In genomic region chr2:28639794-28640193, GRCm38 (mm10) we compare ENCODE assay signal across 8 mouse cellular contexts. TPM values are rescaled to one million over a fixed set of nuclear protein-coding genes. Genes with fewer than 3 reads are reported as not detected.
DNase-seq lines count a peak whose midpoint lies in the region; ATAC-seq and TF ChIP-seq lines count a peak whose summit lies in the region.
"Had no signal": no experiment of that assay in that cellular context is flagged by ENCODE, and none has a peak within 500 bp of the region (broad histone marks: within the 10 kb centered on the region; RNA-seq: fewer than 3 reads in every experiment).

No protein-coding gene starts in this region.

- no peak overlapping the region for H3K9ac ChIP-seq in MEL (ENCODE audit: control insufficient read depth, low read depth, low read length, poor library complexity, severe bottlenecking)

- no peak overlapping the region for H3K4me3 ChIP-seq in MEL (ENCODE audit: control insufficient read depth in 1 of 2, insufficient read depth in 1 of 2, low read depth in 2 of 2, low read length in 2 of 2)

- H3K79me2 ChIP-seq in MEL (ENCODE audit: control insufficient read depth, insufficient read depth, low read length, poor library complexity) = peaks cover 23% of the 10 kb centered on the region

- no peaks in the 10 kb centered on the region for H3K27me3 ChIP-seq in MEL (ENCODE audit: control insufficient read depth in 1 of 2, insufficient read depth in 2 of 2, low read length in 2 of 2)

- peaks cover 0 to 13% of the 10 kb centered on the region in 2 experiments; a peak in 2 of 4 replicates for H3K36me3 ChIP-seq in MEL (ENCODE audit: control insufficient read depth in 1 of 2, insufficient read depth in 2 of 2, low read length in 2 of 2)

- TF ChIP-seq CTCF in MEL (IDR thresholded peaks at IDR 0.05 in 2 of 3, conservative IDR thresholded peaks at IDR 0.05 in 1 of 3; ENCODE audit: control insufficient read depth in 1 of 3, insufficient read depth in 1 of 3, low read depth in 2 of 3, low read length in 3 of 3, poor library complexity in 1 of 3, severe bottlenecking in 1 of 3) = peak; percentile 71 to 80 (median 77)

- no peak overlapping the region for H3K27ac ChIP-seq in MEL (ENCODE audit: control insufficient read depth, low read depth, low read length)

- H3K4me1 ChIP-seq in MEL (ENCODE audit: control insufficient read depth in 1 of 2, insufficient read depth in 2 of 2, low read length in 2 of 2) = peaks cover 6% of the 10 kb centered on the region in 2 experiments

- no peak for TF ChIP-seq EP300 in MEL (IDR thresholded peaks at IDR 0.05; ENCODE audit: low read depth in 1 of 2, low read length in 2 of 2)

- peak; percentile 48 for DNase-seq in kidney, postnatal 10 days
- no peak for DNase-seq in kidney, adult 18-20 months
- DNase-seq in CD8-positive naive resting alpha-beta T cell, adult 2 months (ENCODE audit: low read depth in 2 of 2, low spot score in 2 of 2) = peak; percentile 13 to 27
- peak; percentile 86 for DNase-seq in MEL (ENCODE audit: low read depth, low spot score)
- DNase-seq in embryo, embryonic 10.5 days (ENCODE audit: low spot score) = peak; percentile 57
- peak; percentile 36 for DNase-seq in retina, postnatal 1 day

- TF ChIP-seq RAD21 in MEL (IDR thresholded peaks at IDR 0.05; ENCODE audit: low read depth, low read length) = peak; percentile 46

- TF ChIP-seq POLR2A in MEL (IDR thresholded peaks at IDR 0.05; ENCODE audit: control insufficient read depth in 1 of 2, insufficient read depth in 1 of 2, low read depth in 1 of 2, low read length in 2 of 2, poor library complexity in 1 of 2) = no peak

- H3K9me3 ChIP-seq in MEL (replicated peaks; ENCODE audit: insufficient read depth, low read length) = no peaks in the 10 kb centered on the region

- ATAC-seq in inflammation-experienced regulatory T-cells, adult 6 months = no peak

TF ChIP-seq in MEL, 35 proteins besides CTCF, POLR2A, EP300 and RAD21:
- no peak for TF ChIP-seq MXI1 (IDR thresholded peaks at IDR 0.05; ENCODE audit: low read depth, low read length)
- TF ChIP-seq TBP (IDR thresholded peaks at IDR 0.05; ENCODE audit: low read depth, low read length) = 0 out of 2 replicates have a peak, but pooled peaks have one; percentile 18
- TF ChIP-seq USF2 (IDR thresholded peaks at IDR 0.05; ENCODE audit: borderline replicate concordance in 1 of 2, insufficient read depth in 1 of 2, low read depth in 1 of 2, low read length in 2 of 2) = no peak
- TF ChIP-seq ELF1 (IDR thresholded peaks at IDR 0.05; ENCODE audit: low read depth, low read length) = no peak
- TF ChIP-seq NRF1 (IDR thresholded peaks at IDR 0.05; ENCODE audit: insufficient read depth, low read depth, low read length, poor library complexity, severe bottlenecking) = no peak
- no peak for TF ChIP-seq E2F4 (IDR thresholded peaks at IDR 0.05; ENCODE audit: borderline replicate concordance, low read depth, low read length)
- TF ChIP-seq HCFC1 (IDR thresholded peaks at IDR 0.05; ENCODE audit: low read depth, low read length) = no peak
- TF ChIP-seq TCF12 (IDR thresholded peaks at IDR 0.05; ENCODE audit: low read depth, low read length) = no peak
- TF ChIP-seq MYC (IDR thresholded peaks at IDR 0.05; ENCODE audit: low read depth, low read length) = no peak
- TF ChIP-seq POLR2AphosphoS2 (IDR thresholded peaks at IDR 0.05; ENCODE audit: low read length) = no peak
- peak; percentile 48 for TF ChIP-seq SMC3 (IDR thresholded peaks at IDR 0.05; ENCODE audit: low read depth, low read length)

RNA-seq across cellular contexts. Expression of gene Tsc1, which starts 1.2 kb away (rescaled TPM):
- 7.5 and 8.0 TPM in 2 replicates for total RNA-seq in MEL (2012; rRNA removed)
- 10 to 100 TPM in 1 of 2 experiments, not detected in 1; 16.4 TPM for polyA plus RNA-seq in MEL (2012; ENCODE audit: insufficient read depth in 1 of 2, insufficient read length in 2 of 2, low read depth in 1 of 2, low replicate concordance in 2 of 2, missing spikeins in 1 of 2)
- 10 to 100 TPM; 11.8 to 24.1 (median 20.5) TPM for polyA plus RNA-seq in inflammation-experienced regulatory T-cells, adult 6 months (2017; shearing (Covaris generic))

RNA-seq across cellular contexts. Expression of gene Gfi1b, which starts 18.0 kb away (rescaled TPM):
- total RNA-seq in MEL (2012; rRNA removed) = 75.1 and 82.9 TPM in 2 replicates
- polyA plus RNA-seq in MEL (2012; ENCODE audit: insufficient read depth in 1 of 2, insufficient read length in 2 of 2, low read depth in 1 of 2, low replicate concordance in 2 of 2, missing spikeins in 1 of 2) = 100 to 1,000 TPM; 194 to 277 TPM
- not detected for polyA plus RNA-seq in inflammation-experienced regulatory T-cells, adult 6 months (2017; shearing (Covaris generic))
- polyA plus RNA-seq: frontal cortex, adult 2 months had no signal

RNA-seq across cellular contexts. Expression of gene Gtf3c5, which starts 56.2 kb away (rescaled TPM):
- total RNA-seq in MEL (2012; rRNA removed) = 20.3 and 22.5 TPM in 2 replicates
- polyA plus RNA-seq in MEL (2012; ENCODE audit: insufficient read depth in 1 of 2, insufficient read length in 2 of 2, low read depth in 1 of 2, low replicate concordance in 2 of 2, missing spikeins in 1 of 2) = 10 to 100 TPM in 1 of 2 experiments, not detected in 1; 50.2 TPM
- 10 to 100 TPM; 11.3 to 17.4 (median 16.2) TPM for polyA plus RNA-seq in inflammation-experienced regulatory T-cells, adult 6 months (2017; shearing (Covaris generic))

RNA-seq across cellular contexts. Expression of gene Spaca9, which starts 59.7 kb away (rescaled TPM):
- total RNA-seq in MEL (2012; rRNA removed) = 0.36 and 0.92 TPM in 2 replicates
- 1 to 10 TPM in 1 of 2 experiments, not detected in 1; 5.4 TPM for polyA plus RNA-seq in MEL (2012; ENCODE audit: insufficient read depth in 1 of 2, insufficient read length in 2 of 2, low read depth in 1 of 2, low replicate concordance in 2 of 2, missing spikeins in 1 of 2)
- polyA plus RNA-seq in inflammation-experienced regulatory T-cells, adult 6 months (2017; shearing (Covaris generic)) = 1 to 10 TPM in 1 of 3 experiments, not detected in 2; 1.1 TPM

Comparison
In these comparisons a context has a peak if more than half of its experiments do, and no peak if none do; other contexts are left out.
1. RNA of gene Gfi1b, which starts 18.0 kb away (polyA plus RNA-seq): 194 to 277 TPM in MEL; not detected in inflammation-experienced regulatory T-cells, adult 6 months; every median in the first group is over 100 times any median in the second.